Mouse (Mus musculus) CD4-positive naive resting alpha-beta T cell, adult 57 days (primary cell): ENCODE results near the gene Malsu1. TPM values are rescaled to one million over a fixed set of nuclear protein-coding genes. Genes with fewer than 3 reads are reported as not detected.

Source experiments
- total RNA-seq: library from RNA; stranded (reverse); gene quantifications from one replicate; pipeline ENCODE4 v1.2.4, GENCODE M21; 2023

Malsu1 gene
- 53.0 TPM for total RNA-seq

GRCm38 (mm10) chr6:49073304-49074116, at the start of gene Malsu1:
Gene Malsu1, plus strand, starts transcription at chr6:49073795.

DNA sequence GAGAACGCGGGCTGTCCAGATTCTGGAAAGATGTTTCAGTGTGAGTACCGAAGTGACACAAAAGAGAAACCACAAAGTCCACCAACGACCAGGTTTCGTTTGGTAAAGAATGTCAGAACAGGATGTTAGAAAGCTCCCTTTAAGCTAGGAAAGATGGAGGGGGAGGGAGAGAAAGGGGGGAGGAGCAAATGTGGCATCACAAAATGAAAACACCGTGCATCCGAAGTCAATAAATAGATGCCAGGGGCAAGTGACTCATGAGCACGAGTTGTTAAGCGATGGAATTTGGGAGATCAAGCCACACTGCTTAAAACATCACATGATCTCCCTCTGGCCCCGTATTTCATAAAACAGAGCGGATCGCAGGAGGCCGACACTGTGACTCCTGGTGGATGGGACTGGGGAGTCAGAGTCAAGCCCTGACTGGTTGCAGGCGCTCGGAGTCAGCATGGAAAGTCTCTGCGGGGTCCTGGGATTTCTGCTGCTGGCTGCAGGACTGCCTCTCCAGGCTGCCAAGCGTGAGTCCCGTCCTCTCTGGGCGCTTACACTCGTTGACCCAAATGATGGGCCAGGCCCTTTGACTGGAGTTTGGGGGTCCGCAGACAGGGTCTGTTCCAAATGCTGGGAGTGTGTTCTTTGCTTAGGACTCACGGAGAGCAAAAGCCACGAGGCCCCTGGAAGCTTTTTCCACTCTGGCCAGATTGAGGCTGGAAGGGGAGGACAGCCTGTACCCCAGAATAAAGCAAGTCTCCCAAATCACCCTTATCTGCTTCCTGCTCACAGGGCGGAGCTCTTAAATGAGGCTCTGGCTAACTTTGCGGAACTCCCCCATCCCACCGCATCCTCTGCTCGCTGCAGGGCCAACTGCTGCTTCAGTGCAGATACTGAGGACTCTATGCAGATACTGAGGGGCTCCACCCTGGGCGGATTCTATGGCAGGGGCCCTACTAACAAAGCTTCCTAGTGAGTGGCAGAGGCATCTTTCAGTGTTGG, 37.0 kb upstream of the Malsu1 start, which contains the start of gene Gpnmb:
Gene Gpnmb, plus strand, starts transcription at position 272 of the 993 bp plus-strand sequence.

Other genes starting within 250 kb of the Malsu1 start
- 6.3 TPM for gene Tmem176a, start 232.9 kb upstream of the Malsu1 start, total RNA-seq
- gene Tmem176b, start 232.3 kb upstream of the Malsu1 start, total RNA-seq: 10.0 TPM
- not detected for gene Aoc1, start 200.9 kb upstream of the Malsu1 start, total RNA-seq
- gene 1600015I10Rik, start 143.9 kb upstream of the Malsu1 start, total RNA-seq: not detected
- not detected for gene Doxl2, start 98.8 kb upstream of the Malsu1 start, total RNA-seq
- not detected for gene Svs1, start 86.9 kb upstream of the Malsu1 start, total RNA-seq
- 0.68 TPM for gene Gpnmb, start 37.2 kb upstream of the Malsu1 start, total RNA-seq
- gene Igf2bp3, start 141.2 kb downstream of the Malsu1 start, total RNA-seq: 0.18 TPM
- 208 TPM for gene Tra2a, start 190.2 kb downstream of the Malsu1 start, total RNA-seq
- 6.2 TPM for gene Ccdc126, start 245.5 kb downstream of the Malsu1 start, total RNA-seq